Mouse (Mus musculus) erythroblast, adult 5-6 weeks (primary cell): ENCODE data around the gene Paox. TPM values are rescaled to one million over a fixed set of nuclear protein-coding genes. Genes with fewer than 3 reads are reported as not detected.
A peak's percentile ranks its signal among the peaks of the same experiment; 100 is the strongest.
"Not testable (repeated sequence)": the region's sequence is repeated elsewhere in the genome, so short reads cannot be mapped to it uniquely, and the experiment has no call there.

Source experiments
- ATAC-seq: replicated peaks from 2 replicates; pipeline ENCODE4 v1.8.0; 2016; ENCODE audit warnings: moderate number of reproducible peaks, mild to moderate bottlenecking, moderate TSS enrichment, inconsistent platforms; ENCODE audit not compliant: poor library complexity, low FRiP score, severe bottlenecking
- total RNA-seq, 2 experiments: library from RNA; stranded (forward) in 1 of 2; stranded (reverse) in 1 of 2; fragments of 150-400 nt in 1 of 2; fragments of 200-764, 138-1000 nt in 1 of 2; gene quantifications; 2 replicates each; pipeline versions ENCODE4 v1.2.3 to v1.2.4; 2015 to 2017; ENCODE audit warnings: low replicate concordance in 2 of 2

The Paox gene
- total RNA-seq, 2 experiments from 2014 or later: 1.2 to 3.3 TPM

DNA sequence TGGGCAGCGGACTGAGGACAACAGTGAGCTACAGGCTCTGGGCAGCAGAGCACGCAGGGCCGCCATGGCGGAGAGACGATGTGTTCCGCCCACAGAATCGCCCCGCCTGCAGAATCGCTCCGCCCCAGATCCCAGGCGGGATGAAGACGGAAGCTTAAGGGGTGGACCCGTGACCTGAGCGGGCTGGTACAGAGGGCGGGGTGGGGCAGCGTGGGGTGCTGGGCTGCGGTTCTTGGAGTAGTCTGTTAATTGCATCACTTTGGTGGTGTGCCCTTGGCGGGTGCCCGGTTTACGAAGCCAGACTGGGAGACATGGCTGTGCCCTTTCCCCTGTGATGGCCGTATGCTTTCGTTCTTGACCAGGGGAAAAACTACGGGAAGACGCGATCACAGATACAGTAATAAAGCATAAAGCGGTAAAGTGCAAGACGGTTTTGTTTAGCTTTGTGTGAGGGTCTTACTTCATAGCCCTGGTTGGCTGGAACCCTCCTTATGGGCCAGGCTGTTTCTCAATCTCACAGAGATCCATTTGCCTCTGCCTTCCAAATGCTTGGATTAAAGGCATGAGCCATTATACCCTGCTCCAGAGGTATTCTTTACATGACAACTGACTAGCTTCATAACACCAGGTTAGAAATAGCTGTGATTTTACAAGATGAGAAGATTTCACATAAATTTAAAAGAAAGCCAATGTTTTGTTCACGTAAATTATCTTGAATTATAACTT lies 893 bp downstream of the Paox start, which contains the start of gene Echs1:
Gene Echs1, minus strand, starts transcription at position 148 of the 726 bp plus-strand sequence.
- peak; percentile 99 for ATAC-seq

DNA sequence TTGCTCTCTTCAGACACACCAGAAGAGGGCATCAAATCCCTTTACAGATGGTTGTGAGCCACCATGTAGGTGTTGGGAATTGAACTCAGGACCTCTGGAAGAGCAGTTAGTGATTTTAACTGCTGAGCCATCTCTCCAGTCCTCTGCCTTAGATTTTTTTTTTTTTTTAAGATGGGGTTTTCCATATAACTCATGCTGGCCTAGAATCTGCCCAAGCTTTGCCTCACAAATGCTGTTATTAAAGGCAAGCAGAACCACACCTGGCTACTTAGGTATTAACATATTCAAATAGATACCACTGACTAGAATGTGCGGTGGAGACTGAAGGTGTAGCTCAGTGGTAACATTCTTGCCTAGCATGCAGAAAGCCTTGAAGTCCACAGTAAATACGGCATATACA lies 4.9 kb downstream of the Paox start:
- no peak for ATAC-seq

DNA sequence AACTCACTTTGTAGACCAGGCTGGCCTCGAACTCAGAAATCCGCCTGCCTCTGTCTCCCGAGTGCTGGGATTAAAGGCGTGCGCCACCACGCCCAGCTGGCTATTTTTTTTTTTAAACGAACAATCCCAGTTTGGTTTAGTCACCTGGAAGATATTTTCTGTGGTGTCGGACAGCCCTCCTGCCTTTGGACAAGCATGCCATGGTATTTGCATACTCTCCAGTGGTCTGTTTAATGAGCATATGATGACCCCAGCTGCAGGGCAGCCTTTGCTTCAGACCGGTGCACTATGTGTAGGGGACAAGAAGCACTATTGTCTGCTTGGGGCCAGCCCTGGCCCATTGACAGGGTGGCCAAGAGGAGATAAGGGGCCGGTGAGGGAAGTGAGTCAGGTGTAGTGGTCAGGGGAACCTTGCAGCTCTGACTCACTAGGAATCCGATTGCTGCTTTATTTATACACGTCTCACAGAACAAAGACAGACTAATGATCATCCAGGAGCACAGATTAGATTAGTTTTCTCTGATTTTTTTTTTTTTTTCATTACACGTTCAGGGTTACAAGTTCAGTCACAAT lies 5.8 kb downstream of the Paox start:
- ATAC-seq: no peak

DNA sequence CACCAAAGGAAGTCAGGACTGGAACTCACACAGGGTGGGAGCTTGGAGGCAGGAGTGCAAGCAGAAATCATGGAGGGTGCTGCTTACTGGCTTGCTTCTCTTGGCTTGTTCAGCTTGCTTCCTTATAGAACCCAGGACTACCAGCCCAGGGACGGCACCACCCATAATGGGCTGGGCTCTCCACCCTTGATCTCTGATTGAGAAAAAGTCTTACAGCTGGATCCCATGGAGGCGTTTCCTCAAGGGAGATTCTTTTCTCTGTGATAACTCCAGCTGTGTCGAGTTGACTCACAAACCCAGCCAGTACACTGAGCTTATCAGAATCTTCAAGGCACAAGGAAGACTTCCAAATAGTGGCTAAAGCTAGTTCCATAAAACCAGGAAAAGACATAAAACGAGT lies 7.2 kb downstream of the Paox start:
- no peak for ATAC-seq

DNA sequence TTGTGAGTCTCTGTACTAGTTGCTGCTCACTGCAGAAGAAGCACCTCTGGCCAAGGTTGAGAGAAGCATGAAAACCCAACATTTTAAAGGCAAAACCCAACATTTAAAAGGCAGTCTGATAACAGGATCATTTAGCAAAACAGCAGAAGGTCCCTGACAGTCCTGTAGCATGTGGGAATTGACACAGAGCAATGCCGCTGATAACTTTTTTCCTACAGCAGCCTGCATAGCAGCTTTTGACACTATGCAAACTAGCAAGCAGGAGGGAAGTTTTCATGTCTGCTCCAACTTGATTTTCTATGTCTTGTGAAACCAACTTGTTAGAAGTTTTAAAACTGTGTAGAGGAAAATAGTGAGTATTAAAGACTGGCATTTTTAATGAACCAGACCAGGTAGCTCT lies 8.8 kb downstream of the Paox start:
- ATAC-seq: no peak

DNA sequence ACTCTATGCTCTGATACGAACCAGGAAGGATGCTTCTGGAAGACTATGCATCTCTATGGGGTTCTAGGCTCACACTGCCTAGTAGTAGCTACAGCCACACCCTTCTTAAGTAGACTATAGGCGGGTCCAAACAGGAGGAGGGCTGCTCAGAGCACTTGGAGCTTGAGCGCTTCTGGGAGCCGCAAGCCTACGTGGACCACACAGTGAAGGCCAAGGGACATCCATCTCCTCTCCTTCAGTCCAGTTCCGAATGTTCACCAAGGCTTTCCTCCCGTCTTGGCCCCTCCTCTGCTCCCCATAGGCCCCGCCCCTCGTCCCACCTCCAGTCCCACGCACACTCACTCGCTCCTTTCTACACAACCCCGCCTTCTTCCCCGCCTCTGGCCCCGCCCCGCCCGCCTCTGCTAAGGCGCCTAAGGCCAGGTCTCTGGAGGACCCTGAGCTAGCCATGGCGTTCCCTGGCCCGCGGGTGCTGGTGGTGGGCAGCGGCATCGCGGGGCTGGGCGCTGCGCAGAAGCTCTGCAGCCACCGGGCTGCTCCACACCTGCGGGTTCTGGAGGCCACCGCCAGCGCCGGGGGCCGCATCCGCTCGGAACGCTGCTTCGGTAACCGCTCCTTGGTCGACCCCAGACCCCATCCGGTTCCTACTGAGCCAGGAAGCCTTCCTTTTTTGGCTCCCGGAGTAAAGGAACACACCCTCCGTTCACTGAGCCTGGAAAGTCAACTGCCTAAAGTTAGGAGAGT lies 9.9 kb downstream of the Paox start:
- ATAC-seq: peak; percentile 98

DNA sequence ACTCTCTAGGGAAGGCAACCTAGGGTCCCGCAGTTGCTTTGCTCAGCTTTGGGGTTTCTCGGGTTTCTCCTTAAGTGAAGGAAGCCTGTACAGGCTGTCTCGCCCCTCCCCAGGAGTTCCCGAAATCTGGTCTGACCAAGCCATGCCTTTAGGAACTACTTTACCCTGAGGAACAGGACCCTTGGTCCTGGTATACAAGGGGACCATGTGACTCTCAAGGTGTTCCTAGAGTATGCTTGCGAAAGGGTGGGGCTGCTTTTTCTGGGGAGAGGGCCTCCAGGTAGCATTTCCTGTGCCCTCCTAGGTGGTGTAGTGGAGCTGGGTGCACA lies 10.4 kb downstream of the Paox start:
- ATAC-seq: no peak

DNA sequence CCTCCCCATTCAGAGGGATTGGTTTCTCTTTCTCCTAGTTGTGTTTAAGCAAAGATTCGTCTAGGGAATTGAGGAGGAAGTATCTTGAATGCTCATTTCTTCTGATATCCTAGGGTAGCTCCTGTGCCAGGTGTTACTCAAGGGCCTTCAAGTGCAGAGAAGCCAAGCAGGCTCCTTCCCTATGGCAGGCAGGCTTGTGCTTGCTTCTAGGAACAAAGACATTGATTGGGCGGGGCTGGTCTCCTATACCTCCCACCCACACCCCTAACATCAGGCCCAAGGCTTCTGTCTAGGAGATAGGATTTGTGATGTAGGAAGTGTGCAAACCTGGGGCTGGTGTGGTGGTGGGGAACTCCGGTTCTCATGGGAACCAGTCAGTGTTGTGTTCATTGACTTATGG lies 11.3 kb downstream of the Paox start:
- ATAC-seq: no peak

DNA sequence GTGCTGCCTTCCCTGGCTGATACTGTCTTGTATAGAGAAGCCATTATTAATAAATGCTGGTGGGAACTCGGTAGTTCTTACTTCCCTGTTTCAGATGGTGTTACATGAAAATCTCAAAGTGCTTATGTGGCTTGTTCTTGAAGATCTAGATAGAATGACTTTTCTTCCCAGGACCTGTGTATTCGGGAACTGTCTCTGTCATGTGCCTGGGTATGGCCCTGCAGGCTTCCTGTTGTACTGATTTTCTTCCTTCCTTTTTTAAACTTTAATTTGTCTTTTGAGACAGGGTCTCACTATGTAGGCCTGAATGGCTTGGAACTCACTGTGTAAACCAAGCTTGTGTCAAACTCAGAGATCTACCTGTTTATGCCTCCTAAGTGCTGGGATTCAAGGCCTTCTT lies 12.3 kb downstream of the Paox start:
- no peak for ATAC-seq

DNA sequence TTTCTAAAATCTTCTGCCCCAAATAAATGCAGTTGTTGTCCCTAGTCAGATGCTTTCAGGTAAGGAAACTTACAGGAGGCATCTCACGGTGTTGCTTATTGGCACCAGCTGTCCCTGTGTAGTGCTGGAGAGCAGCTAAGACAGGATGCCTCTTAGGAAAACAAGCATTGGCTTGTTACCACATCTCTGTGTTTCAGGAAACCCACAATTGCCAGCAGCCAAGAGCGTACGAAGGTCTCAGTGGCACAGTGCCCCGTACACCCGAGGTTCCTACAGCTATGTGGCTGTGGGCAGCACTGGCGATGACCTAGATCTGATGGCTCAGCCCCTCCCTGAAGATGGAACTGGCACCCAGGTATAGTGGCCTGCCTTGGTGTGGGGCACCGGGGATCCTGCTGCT lies 16.6 kb downstream of the Paox start:
- ATAC-seq: not testable (repeated sequence)

DNA sequence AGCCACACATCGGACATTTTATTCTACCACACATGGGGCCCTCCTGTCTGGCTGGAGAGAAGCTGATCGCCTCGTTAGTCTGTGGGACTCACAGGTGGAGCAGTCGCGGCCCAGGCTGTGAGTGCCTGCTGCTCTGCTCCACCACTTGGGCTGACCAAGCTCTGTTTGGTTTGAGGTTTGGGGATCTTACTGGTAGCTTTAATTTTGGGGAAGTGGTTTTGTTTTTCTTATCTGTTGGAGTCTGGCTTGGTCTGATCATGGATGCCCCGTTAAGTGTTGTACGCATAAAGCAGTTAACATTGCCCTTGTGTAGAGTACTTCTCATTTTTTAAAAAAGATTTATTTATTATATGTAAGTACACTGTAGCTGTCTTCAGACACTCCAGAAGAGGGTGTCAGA lies 18.4 kb downstream of the Paox start:
- not testable (repeated sequence) for ATAC-seq

DNA sequence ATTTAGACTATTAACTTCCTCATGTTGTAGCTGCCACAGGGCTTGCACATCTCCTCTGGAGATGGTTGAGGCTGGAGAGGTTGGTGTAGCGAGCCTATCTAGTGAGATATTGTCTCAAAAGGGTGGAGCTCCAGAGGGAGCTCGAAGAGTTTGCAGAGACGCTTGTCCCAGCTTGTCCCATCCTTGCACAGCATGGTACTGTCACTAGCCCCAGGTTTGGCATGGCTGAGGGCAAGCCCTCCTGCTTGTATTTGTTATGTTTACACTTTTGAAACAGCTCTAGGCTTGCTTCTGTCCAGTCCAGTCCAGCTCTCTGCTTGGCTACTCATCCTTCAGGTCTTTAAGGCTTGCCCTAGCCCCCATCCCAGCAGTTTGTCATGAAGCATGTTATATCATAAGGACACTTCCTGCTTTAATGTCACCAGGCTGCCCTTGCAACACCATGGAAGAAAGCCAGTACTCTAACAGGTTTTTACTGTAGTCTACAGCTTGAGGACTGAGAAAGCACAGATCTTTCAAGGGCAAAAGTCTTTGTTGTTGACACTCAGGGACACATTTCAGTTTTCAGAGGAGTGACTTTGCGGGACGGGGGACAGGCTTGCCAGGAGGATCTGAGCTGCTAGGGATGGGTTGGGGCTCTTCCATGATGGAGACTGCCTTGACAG lies 19.6 kb downstream of the Paox start:
- ATAC-seq: no peak

DNA sequence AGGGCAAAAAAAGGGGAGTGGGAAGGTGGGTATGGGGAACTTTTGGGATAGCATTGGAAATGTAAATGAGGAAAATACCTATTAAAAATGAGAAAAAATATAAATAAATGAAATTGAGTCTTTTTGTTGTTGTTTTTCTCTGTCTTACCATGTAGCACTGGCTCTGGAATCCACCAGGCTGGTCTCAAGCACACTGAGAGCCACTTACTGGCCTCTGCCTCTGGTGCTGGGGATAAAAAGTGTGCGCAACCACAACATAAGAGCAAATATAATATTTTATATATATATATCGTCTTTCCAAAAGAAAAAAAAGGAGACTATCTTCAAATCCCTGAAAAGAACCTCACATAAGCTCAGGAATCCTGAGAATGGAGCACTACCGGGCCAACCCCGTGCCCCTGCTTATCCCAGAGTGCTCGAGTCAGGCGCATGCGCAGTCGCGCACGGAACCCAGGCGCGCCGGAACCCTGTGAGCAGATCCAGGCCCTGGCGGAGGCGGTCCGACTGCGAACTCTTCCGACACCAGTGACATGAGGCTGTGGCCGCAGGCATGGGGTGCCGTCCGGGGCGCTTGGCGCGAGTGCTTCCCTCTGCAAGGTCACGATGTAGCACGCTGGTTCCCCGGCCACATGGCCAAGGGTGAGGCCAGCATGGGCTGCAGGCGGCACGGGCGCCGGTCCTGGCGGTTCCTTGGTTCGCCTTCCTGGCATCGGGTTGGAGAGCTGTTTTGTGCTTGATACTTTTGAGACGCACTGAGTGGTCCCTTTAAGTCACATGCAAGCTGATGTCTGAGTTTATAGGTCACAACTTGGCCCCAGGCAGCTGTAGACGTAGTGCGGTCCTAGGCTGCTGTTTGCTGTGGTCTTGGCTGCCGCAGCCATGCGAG lies 21.8 kb downstream of the Paox start, which contains the start of gene Mtg1:
Gene Mtg1, plus strand, starts transcription at position 430 of the 886 bp plus-strand sequence.
- ATAC-seq: peak; percentile 94

DNA sequence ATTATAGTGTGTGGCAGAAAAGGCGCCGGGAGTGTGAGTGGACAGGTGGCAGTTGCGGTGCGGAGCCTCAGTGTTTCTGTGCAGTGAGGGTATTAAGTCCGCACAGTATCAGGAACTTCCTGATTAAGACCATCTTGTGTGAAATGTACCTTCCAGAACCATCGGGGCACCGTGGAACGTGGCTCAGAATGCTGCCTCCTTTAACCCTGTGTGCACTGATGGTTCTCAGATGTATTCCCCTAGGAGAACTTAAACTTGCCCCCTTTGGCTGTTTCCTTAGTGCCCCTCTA lies 22.4 kb downstream of the Paox start:
- ATAC-seq: no peak

DNA sequence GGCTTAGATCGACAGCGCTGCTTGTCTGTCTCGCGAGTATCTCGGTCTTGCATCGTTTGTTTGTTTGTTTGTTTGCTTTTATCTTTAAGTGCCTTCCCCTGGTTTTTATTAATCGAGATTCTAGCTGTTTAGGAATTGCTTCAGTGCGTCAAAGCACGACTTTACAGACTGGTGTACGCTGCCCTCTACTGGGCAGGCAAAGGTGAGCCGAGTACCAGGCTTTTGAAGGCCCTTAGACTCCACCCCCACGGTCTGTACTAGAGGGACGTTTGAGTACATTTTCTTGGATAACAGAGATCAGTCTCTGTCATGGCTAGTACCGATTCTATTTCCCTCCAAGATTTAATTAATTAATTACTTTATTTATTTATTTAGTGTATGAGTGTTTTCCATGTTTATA lies 25.8 kb downstream of the Paox start:
- no peak for ATAC-seq

DNA sequence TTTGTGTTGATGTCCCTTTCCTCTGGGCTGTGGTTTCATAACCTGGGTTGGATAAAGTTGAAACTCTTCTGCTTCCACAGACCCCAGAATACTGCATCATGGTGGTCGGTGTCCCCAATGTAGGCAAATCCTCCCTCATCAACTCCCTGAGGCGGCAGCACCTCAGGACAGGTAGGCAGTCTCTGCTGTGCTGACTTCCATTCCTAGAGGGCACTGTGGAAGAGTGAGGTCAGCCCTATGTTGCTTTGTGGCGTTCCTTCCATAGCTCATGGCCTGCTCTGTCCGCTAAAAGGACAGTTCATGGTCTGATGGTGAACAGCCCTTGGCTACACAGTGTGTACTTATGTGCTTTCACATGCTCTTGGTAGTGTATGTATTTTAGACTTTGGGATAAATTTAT lies 29.0 kb downstream of the Paox start:
- no peak for ATAC-seq

DNA sequence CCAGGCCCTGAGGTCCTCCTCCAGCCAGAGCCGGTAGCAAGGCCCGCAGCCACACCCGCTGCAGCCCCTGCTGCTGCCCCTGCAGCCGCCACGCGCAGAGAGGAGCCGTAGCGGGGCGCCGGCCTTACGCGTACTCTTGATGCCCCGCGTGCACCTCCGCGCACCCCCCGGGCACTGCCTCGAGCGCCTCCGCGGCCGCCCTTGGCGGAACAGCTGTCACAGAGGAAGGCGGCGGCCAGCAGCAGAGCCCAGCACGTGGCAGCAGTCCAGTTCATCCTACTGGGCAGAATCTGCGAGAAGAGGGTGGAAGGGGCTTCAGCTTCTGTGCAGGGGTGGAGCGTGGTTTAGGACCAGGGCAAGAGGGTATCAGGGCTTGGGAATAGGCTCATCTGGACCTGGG lies 37.8 kb downstream of the Paox start:
- no peak for ATAC-seq

DNA sequence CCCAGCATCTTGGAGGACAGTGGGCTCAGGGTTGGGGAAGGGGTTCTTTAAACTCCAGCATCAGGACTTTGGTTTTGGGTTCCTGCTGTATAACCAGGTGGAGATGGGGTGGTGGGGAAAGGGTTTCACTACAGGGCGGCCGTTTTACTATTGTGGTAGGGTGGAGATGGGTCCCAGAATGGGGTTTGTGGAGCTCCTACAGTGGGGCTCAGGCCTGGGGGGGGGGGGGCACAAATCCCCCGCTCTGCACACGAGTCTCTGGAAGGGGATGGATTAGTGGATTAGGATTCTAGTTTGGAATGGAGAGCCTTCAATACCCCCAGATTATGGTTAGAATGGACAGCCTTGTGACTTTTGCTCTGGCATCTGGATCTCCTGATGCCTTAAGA lies 38.2 kb downstream of the Paox start:
- ATAC-seq: no peak

DNA sequence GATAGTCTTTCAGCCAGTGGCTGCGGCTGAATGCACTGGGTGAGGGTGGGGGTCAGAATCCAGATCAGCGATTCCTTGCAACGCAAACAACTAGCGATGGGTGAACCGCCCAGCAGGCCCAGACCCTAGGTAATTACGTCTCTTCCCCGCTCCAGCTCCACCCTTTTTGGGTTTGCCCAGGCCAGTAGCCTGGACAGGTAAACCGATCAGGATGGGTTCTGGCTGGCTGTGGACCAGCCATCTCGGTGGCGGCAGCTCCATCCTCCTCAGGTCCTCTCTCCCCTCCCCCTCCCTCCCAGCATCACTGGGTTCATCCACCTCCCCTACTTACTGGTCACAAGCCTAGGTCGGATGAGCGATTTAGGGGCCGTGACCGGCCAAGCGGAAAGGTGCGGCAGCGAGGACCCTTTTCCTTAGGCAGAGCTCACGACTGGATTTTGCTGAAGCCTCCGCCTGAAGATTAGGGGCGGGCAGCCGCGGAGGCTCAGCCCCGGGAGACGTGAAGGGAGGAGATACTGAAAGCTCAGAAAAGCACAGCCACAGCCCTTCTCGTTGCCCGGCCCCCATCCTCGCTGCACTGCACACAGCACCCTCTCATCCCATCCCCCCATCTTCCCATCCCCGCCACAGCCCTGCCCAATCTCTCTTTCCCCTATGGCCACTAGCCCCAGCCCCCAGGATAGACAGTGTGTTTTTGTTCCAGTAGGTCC lies 38.8 kb downstream of the Paox start, which contains the start of gene Sprn:
Gene Sprn, minus strand, starts transcription at position 660 of the 710 bp plus-strand sequence.
- no peak for ATAC-seq
